Mouse (Mus musculus) layer of hippocampus, adult 6 months (tissue): ENCODE measurements around the gene 6430628N08Rik. TPM values are rescaled to one million over a fixed set of nuclear protein-coding genes. Genes with fewer than 3 reads are reported as not detected.

Source experiments
- long read RNA-seq, 2 experiments: library from polyadenylated mRNA; unstranded; transcript quantifications; one replicate each; pipeline ENCODE4 v2.0.0; 2019 to 2020
- polyA plus RNA-seq: library from polyadenylated mRNA; unstranded; fragments of <200 nt; fragmentation: Nextera tagmentation; gene quantifications from 2 replicates; pipeline ENCODE4 v1.2.3, GENCODE M21; 2021

6430628N08Rik gene
- 0.50 and 0.63 TPM in 2 replicates for polyA plus RNA-seq
- long read RNA-seq, experiment 1, partial matches to known transcripts = 0 of 1 reads
- long read RNA-seq, experiment 1, other reads (novel, unspliced or antisense) = 0 of 1 reads
- long read RNA-seq, experiment 2, partial matches to known transcripts = 0 of 2 reads
- long read RNA-seq, experiment 2, other reads (novel, unspliced or antisense) = 0 of 2 reads

DNA sequence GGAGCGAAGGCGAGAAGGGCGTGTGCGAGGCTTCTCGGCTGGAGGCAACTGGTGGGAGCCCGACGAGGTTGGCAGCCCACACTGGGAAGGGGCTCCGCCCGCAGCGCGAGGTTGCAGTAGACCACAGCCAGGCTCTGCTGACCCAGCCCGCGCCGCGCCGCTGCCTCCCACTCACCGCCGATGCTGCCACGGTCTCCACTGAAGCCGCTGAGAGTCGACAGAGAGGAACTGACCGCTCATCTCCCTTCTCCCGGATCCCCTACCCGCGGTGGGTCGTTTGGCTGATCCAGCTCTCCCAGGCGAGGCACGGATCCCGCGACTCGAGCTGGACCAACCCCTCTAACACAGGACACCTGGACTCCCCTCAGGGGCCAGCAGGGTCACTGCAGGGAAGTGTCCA is at the start of gene 6430628N08Rik:
TSS of gene 6430628N08Rik (plus strand) at position 113 of the 400 bp plus-strand sequence.

GRCm38 (mm10) chr4:115884022-115884421 is 6.4 kb upstream of the 6430628N08Rik start, which contains the start of gene Kncn:
Gene Kncn, plus strand, starts transcription at chr4:115884400.

GRCm38 (mm10) chr4:115939295-115940102 is 49.0 kb downstream of the 6430628N08Rik start, which contains the start of gene Dmbx1:
Gene Dmbx1, minus strand, starts transcription at chr4:115939926.

Other genes with a start within 250 kb of the 6430628N08Rik start
- 0.33 and 0.57 TPM in 2 replicates for gene Cyp4b1, start 242.9 kb upstream of the 6430628N08Rik start, polyA plus RNA-seq
- gene Efcab14, start 152.9 kb upstream of the 6430628N08Rik start, polyA plus RNA-seq = 20.8 and 26.9 TPM in 2 replicates
- gene Tex38, start 109.6 kb upstream of the 6430628N08Rik start, polyA plus RNA-seq = not detected in 2 replicates
- gene Atpaf1, start 105.9 kb upstream of the 6430628N08Rik start, polyA plus RNA-seq = 45.2 and 49.5 TPM in 2 replicates
- 6.1 and 8.0 TPM in 2 replicates for gene Mob3c, start 62.6 kb upstream of the 6430628N08Rik start, polyA plus RNA-seq
- 20.1 and 21.1 TPM in 2 replicates for gene Mknk1, start 51.5 kb upstream of the 6430628N08Rik start, polyA plus RNA-seq
- 0.13 and 0.15 TPM in 2 replicates for gene Kncn, start 6.3 kb upstream of the 6430628N08Rik start, polyA plus RNA-seq
- 0.04 TPM in 1 of 2 replicates, not detected in the other for gene Dmbx1, start 49.3 kb downstream of the 6430628N08Rik start, polyA plus RNA-seq
- gene Faah, start 127.3 kb downstream of the 6430628N08Rik start, polyA plus RNA-seq = 120 and 129 TPM in 2 replicates
- gene Nsun4, start 163.2 kb downstream of the 6430628N08Rik start, polyA plus RNA-seq = 10.3 and 12.8 TPM in 2 replicates
- 723 and 862 TPM in 2 replicates for gene Uqcrh, start 184.4 kb downstream of the 6430628N08Rik start, polyA plus RNA-seq
- 23.5 and 27.0 TPM in 2 replicates for gene Lrrc41, start 184.6 kb downstream of the 6430628N08Rik start, polyA plus RNA-seq
- 0.34 and 0.48 TPM in 2 replicates for gene Rad54l, start 233.0 kb downstream of the 6430628N08Rik start, polyA plus RNA-seq
- gene Pomgnt1, start 233.2 kb downstream of the 6430628N08Rik start, polyA plus RNA-seq = 16.9 and 20.5 TPM in 2 replicates